Mouse (Mus musculus) liver, postnatal 0 days (tissue): ENCODE data around the gene Vps37b.
"Not testable (repeated sequence)": the region's sequence is repeated elsewhere in the genome, so short reads cannot be mapped to it uniquely, and the experiment has no call there.

Source experiments
- CTCF ChIP-seq: sonication (generic); IDR thresholded peaks from 2 replicates; pipeline ENCODE4 v1.5.1; 2016; ENCODE audit warnings: antibody characterized with exemption, low read depth
- EP300 ChIP-seq: IDR thresholded peaks from 2 replicates; pipeline ENCODE4 v1.6.1; 2016; ENCODE audit warnings: antibody characterized with exemption, low read depth, mild to moderate bottlenecking

- TF ChIP-seq EP300, CTCF: not testable (repeated sequence)
These were observed 20.6 kb upstream of the Vps37b start for GRCm38 (mm10) chr5:124052641-124053040.
